Mouse (Mus musculus) urinary bladder, postnatal 36 days (tissue): ENCODE results near the gene Znhit2.
A peak's percentile ranks its signal among the peaks of the same experiment; 100 is the strongest.
"Not testable (repeated sequence)": the region's sequence is repeated elsewhere in the genome, so short reads cannot be mapped to it uniquely, and the experiment has no call there.

Experiments
- DNase-seq, 2 experiments: peaks; one replicate each; pipeline ENCODE4 v3.0.0; 2022; ENCODE audit warnings: low spot score in 2 of 2, mixed read lengths in 1 of 2

Gene Znhit2

DNA sequence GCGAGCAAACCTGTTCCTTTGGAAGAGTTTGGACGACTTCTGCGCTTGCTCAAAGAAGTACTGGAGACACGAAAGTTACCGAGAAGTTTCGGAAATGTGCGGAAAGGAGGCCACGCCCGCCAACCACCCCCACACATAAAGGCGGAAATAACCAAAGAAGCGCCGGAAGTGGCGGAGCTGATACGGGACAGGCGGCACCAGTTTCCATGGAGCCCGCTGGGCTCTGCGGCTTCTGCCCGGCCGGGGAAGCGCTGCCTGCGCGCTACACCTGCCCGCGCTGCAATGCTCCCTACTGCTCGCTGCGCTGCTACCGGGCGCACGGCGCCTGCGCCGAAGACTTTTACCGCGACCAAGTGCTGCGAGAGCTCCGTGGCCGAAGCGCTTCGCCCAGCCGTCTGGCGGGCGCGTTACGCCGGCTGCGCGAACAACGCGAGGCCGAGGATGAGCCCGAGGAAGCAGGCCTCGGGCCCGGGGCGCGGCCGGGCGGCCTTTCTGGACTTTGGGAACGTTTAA lies at the start of gene Znhit2:
Gene Znhit2, plus strand, starts transcription at position 172 of the 513 bp plus-strand sequence.
- DNase-seq: peak; percentile 91 to 95

DNA sequence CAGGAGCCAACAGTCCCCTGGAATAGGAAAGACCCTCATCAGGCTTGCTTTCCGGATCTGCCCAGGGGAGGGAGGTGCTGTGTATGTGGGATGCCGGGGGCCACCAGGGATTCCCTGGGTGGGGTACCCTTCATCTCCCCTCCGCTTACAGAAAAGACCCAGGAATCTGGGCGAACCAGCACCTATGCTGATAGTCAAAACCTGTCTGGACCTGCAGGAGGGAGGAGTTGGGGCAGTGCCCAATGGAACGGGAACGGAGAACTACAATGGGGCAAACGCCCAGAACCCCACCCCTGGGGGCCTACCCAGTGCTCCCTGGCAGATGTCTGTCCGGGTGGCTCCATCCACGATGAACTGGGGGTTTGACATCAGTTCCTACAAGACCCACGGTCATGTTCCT lies 47.3 kb upstream of the Znhit2 start:
- DNase-seq: peak; percentile 76 to 80

DNA sequence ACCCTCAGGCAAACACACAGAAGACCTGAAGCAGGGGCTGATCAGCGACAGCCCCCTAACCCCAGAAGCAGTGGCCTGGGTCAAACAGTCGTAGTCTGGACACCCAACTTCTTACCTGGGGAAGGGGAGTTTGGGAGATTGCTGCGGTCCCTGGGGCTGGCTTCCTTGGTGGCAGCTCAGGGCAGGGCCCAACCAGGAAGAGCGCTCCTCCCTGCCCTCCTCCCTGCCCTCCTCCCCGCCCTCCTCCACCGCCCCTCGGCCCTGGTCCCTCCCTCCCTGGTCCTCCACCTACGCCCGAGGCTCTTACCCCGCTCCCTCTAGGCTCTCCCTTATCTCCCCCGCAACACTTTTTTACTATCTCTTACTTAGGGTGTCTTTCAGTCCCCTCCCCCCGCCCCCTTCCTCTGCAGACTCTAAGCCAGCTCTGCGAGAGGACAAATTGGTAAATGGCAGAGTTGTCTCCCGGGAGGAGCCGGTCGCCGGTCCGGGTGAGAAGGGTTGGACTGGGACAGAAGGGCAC lies 45.9 kb upstream of the Znhit2 start:
- DNase-seq: peak; percentile 40 to 51

DNA sequence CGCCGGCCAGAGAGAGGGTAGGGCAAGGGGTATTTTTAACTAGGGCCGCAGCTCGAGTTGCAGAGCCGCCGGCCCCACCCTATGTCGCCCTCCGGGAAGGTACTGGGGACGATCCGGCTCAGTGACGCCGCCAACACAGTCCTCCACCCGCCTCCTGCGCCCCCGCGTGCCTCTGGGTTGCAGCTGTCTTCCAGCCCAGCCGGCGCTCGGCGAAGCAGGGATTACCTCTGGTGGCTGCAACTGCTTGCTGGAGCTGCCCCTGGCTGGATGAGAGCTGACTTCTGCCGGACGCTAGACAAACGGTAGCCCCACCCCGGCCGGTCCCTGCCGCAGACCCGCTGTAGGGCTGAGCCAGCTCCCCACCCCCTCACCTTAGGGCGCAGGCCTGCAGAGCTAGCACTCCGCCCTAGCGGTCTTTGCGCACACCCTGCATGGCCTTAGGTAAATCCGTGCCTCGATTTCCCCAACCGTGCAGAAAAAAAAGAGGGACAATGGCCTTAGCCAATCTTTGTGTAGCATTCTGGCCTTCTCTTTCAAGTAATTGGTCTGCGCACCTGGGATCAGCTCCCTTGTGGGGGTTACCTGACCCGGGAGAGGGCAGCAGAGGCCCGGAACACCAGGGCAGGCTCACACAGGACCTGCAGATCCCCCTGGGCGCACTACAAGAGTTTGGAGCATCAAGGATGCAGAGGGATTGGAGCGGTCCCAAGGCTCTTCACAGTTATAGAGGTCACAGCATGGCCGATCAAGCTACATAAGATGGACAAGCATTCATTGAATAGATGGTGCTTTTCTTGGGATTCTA lies 45.3 kb upstream of the Znhit2 start, which contains the start of gene Capn1:
Gene Capn1, minus strand, starts transcription at position 387 of the 805 bp plus-strand sequence.
- DNase-seq: peak; percentile 67 to 74

DNA sequence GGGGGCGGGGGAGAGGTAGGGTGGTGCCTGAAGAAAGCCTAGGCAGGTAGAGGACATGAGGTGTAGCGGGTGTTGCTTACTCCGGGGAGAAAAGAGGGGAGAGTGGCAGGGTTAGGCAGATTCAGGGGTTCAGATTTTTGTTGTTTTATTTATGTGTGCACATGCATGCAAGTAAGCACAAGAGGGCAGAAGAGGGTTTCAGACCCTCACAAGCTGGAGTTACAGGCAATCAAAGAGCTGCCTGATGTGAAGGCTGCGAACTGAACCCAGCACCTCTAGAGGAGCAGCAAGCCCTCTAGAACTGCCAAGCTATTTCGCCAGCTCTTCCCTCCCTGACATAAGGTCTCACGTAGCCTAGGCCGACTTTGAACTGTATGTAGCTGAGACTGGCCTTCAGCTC lies 44.5 kb upstream of the Znhit2 start:
- no peak for DNase-seq

DNA sequence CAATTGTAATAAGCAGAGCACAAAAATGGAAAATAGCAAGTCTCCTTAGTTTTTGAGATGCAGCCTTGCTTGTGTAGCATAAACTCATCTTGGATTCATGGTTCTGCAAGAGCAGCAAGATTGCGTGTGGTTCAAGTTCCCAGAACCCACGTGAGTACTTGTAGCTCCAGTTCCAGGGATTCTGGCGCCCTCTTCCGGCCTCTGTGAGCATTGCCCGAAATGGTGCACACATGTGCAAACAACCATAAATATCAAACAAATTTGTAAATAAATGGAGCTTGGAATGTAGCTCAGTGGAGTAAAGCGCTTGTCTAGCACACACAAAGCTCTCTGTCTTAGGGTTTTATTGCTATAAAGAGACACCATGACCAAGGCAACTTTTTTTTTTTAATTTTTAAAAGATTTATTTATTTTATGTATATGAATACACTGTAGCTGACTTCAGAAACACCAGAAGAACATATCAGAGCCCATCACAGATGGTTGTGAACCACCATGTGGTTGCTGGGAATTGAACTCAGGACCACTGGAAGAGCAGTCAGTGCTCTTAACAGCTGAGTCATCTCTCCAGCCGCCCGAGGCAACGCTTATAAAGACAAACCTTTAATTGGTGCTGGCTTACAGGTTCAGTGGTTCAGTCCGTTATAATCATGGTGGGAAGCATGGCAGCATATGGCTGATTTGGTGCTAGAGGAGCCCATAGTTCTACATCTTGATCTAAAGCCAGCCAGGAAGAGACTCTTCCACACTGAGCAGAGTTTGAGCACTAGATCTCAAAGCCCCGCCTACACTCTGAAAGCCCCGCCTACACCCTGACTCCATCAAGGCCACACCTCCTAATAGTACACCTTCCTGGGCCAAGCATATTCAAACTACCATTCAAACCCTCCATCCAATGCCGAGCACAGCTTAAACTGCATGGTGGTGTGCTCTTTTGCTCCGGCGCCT lies 42.6 kb upstream of the Znhit2 start:
- DNase-seq: peak; percentile 78 to 89

DNA sequence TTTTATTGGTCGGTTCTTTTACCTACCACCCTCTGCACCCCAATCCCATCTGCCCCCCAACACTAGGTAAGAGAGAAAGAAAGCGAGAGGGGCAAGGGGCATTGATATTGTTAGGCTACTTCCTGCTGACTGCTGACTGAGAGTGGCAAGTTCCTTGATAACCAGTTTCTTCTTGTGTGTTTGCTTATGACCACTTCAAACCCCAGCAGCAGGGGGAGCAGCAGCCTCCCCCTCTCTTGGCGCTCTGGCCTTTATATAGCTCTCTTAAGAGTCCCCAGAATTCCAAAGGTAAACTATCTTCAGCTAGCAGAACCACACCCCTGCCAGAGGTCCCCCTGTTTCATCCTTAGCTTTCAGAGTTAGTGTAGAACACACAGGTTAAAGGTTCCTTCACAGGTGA lies 40.7 kb upstream of the Znhit2 start:
- DNase-seq: no peak

DNA sequence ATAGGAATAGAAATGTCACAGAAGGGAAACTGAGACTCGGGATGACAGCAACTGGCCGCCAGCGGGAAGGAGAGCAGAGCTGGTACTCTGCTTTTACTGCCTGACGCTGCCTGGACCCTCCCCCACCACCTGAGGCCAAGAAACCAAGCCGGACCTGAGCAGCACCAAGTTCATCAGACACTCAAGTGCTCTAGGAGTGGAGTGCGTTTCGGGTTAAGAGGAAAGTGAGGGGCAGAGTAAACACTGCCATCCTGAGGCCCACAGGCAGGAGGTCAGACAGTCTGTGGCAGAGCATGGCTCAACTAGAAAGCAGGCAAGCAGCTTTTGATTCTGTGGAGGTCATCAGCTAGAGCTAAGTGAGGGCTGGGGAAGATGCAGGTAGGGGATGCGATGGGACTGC lies 37.9 kb upstream of the Znhit2 start:
- no peak for DNase-seq

DNA sequence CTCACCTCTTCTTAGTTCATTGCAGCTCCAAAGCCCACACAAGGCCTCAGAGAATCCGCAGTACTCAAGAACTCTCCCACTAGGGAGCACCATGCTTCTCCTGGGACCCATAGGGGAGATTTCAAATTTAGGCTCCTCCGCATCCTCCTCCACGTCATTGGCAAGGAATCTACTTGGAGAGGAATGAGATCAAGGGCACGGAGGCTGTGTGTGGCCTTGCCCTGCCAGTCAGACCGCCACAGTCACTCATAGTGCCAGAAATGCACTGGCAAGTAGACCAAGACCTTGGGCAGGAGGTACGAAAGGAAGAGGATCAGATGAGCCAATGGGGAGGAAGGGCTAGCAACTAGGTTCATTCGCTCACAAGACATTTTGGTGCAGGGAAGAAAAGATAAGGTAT lies 37.1 kb upstream of the Znhit2 start:
- no peak for DNase-seq

DNA sequence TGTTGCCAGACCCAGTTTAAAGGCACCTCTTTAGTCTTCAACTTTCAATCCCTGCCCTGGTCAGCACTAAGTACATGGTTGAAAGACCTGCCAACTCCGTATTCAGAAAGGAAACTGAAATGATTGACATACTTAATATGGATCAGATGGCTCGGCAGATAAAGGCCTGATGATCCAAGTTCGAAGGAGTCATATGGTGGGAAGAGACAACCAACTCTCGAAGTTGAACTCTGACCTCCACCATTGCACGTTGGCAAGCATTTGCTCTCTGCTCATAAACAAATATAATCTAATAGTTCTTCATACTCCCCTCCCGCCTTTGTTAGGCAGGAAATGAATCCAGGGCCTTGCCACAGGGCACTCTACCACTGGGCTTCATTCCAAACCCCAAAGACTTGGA lies 32.0 kb upstream of the Znhit2 start:
- no peak for DNase-seq

DNA sequence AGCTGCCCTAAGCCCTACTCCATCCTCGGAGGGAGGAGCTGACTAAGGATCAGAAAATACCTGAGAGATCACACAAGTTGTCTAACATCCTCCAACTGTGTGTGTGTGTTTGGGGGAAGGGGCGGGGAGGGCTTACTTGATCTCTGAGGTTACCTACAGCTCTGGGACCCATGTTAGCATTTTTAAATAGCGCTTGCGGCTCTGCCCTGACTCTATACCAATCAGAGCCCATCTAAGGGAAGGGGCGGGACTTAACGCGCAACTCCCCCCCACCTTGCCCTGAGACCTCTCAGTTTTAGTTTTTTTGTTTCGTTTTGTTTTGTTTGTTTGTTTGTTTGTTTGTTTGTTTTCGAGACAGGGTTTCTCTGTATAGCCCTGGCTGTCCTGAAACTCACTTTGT lies 31.6 kb upstream of the Znhit2 start:
- no peak for DNase-seq

DNA sequence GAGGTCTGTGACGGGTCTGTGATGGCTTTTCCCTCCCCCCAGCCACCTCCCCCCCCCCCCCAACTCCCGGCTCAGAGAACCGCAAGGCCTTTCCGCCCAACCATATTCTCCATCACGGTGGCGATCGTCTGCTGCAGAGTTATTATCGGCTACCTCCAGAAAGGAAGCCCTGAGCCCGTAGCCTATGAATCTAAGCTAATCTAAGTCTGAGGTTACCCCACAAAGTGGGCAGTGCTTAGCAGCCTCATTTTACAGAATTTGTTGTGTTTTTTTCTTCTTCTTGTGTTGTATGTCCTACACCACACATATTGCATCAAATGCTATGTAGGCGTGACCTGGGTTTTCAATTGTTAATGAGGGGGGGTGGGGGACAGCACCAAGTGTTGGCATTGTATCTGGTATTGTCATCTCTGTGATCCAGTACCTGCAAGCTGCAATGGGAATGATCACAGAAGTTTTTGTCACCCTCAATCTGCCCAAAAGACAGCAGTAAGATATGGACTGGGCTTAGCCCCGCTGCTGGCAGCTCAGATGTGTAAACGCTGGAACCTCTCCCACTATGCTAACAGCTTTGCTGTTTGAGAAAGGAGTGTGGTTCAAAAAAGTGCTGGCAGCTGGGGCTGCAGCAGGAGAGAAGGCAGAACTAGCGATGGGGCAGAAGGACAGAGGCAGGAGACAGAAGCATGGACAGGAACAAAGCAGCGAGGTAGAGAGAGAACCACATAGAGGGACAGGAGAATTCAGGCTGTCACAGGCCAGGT lies 30.3 kb upstream of the Znhit2 start:
- no peak for DNase-seq

DNA sequence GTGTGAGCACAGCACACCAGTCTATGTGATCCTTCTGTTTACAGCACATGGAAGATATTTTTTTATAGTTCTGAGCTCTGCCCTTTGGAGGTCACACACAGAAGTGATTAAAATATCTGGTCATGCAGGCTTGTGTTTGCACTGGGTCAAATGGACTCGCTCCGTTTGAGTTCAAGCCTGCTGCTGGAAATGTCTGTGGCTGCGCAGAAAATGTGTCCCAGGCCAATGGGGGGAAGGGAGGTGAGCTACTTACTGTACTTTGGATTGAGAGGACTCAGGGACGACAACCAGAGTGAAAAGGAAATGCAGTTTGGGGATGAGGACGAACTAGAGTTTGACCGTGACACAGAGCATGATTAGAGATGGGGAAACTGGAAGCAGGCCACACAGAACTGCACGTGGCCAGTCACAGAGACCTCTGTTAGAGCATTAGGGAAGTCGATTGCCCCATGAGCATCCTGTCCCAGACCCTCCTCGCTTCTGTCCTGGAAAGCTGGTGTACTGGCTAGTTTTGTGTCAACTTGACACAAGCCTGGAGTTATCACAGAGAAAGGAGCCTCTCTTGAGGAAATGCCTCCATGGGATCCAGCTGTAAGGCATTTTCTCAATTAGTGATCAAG lies 24.9 kb upstream of the Znhit2 start:
- no peak for DNase-seq

DNA sequence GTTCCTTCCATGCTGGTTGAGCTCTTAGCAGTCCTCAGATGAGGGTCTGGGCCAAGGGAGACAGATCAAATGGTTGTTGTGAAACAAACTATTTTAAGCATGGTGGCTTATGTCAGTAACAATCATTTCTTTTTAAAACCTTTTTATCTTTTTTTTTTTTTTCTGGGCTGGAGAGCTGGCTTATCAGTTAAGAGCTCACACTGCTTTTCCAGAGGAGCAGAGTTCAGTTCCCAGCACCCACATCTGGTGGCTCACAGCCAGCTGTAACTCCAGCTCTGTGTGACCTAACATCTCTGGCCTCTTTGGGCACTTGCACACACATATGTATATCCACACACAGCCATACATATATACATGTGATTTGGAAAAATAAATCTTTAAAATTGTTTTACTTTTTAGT lies 23.3 kb upstream of the Znhit2 start:
- no peak for DNase-seq

DNA sequence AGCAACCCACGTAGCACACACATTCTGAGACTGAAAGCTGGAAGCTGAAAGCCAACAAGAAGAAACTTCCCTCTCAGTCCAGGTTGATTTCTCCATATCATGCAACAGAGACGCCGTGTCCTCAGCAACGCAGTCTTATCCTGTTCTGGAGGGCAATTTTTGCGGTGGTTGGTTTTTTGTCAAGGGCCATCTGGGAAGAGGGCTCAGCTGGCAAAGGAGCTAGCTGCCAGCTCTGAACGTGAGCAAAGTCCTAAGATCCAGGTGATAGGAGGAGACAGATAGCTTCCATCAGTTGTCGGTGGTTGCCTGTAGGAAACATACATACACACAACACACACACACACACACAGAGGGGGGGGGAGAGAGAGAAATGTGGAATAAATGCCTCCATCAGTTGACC lies 22.7 kb upstream of the Znhit2 start:
- no peak for DNase-seq

DNA sequence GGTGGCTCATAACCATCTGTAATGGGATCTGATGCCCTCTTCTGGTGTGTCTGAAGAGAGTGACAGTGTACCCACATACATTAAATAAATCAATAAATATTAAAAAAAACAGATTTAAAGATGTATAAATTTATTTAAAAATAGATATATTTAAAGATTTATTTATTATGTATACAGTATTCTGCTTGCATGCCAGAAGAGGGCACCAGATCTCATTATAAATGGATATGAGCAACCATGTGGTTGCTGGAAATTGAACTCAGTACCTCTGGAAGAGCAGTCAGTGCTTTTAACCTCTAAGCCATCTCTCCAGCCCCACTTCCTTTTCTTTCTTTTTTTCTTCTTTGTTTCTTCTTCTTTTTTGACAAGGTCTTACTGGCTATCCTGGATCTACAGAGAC lies 21.0 kb upstream of the Znhit2 start:
- DNase-seq: no peak

DNA sequence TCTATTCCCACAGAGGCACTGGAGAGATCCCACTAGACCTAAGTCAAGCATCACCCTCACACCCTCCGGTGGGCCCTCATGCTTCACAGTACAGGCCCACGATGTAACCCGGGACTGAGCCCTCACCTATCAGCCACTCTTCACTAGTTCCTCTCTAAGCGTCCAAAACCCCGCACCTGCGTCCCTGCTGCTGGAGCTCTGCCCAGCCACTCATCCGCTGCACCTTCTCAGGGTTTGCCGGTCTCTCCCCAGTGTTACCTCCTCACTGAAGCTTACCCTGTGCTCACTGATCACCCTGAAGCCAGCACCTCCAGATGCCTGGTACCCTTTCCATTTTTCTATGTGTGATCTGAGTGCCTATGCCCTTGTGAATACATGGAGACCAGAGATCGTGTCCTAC lies 18.7 kb upstream of the Znhit2 start:
- no peak for DNase-seq

DNA sequence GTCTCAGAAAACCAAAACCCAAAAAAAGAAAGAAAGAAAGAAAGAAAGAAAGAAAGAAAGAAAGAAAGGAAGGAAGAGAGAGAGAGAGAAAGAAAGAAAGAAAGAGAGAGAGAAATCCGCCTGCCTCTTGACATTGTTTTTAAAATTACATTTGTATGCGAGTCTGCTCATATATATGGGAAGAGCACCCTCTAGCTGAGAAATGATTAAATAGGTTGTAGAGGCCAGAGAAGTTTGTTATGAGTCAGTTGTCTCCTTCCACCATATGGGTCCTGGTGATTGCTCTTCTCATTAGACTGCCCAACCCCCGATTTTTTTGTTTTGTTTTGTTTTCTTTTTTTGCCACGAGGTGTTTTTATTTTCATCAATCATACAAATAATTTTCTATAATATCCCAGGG lies 16.9 kb upstream of the Znhit2 start:
- not testable (repeated sequence) for DNase-seq

DNA sequence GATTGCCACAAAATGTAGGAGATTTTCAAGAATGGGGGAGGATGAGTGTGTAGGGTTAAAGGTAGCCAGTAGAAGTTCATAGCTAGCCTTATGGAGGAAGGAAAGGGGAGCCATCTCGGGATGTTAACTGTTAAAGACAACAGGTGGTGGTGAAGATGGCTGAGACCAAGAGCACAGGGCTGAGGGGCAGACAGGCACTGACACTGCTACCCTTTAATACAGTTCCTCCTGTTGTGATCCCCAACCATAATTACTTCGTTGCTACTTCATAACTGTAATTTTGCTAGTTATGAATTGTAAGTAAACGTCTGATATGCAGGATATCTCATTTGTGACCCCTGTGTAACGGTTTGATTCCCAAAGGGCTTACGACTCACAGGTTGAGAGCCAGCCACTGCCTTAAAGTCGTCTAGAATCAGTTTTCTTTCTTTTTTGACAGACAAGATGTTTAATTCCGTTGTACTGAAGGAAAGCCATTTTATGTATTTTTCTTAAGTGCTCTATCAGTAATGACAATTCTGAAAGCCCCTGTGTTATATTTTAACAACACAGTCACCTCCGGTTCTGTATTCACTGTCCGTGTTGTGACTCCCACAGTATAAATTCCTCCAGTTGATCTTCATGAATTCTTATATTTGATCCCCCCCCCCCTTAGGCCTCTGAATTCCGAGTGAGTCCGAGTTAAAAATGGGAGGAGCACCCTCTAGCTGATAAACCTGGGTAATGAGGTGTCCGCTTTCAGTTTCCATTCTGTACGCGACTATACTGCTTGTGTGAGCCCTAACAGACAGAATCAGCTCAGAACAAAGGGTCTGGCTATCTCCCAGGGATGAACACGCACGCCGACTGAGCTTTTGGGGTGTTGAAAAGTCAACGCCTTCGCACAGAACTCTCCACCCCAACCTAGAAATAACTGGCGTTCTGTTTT lies 15.4 kb upstream of the Znhit2 start:
- DNase-seq: no peak
